Mouse (Mus musculus) embryonic facial prominence, embryonic 12.5 days (tissue): ENCODE data around the gene Smg7. TPM values are rescaled to one million over a fixed set of nuclear protein-coding genes. Genes with fewer than 3 reads are reported as not detected.

Experiments
- polyA plus RNA-seq: library from polyadenylated mRNA; unstranded; fragments of >200 nt; fragmentation: Nextera tagmentation; extraction: Ambion mirVana; gene quantifications from 2 replicates; pipeline ENCODE4 v1.2.1, GENCODE M21; 2016

Gene Smg7
- polyA plus RNA-seq, 1 experiment from 2014 or later: 33.2 TPM

Other genes starting within 250 kb of the Smg7 start
- gene Apobec4, start 152.1 kb downstream of the Smg7 start, polyA plus RNA-seq: not detected in 2 replicates
- 27.6 and 28.9 TPM in 2 replicates for gene Rgl1, start 136.3 kb downstream of the Smg7 start, polyA plus RNA-seq
- gene Arpc5, start 136.1 kb downstream of the Smg7 start, polyA plus RNA-seq: 205 and 211 TPM in 2 replicates
- 2.4 and 3.7 TPM in 2 replicates for gene Ncf2, start 102.5 kb downstream of the Smg7 start, polyA plus RNA-seq
- gene Nmnat2, start 52.3 kb upstream of the Smg7 start, polyA plus RNA-seq: 4.3 and 5.4 TPM in 2 replicates